18 mouse cellular contexts compared by ENCODE assay signal in the genomic region with DNA sequence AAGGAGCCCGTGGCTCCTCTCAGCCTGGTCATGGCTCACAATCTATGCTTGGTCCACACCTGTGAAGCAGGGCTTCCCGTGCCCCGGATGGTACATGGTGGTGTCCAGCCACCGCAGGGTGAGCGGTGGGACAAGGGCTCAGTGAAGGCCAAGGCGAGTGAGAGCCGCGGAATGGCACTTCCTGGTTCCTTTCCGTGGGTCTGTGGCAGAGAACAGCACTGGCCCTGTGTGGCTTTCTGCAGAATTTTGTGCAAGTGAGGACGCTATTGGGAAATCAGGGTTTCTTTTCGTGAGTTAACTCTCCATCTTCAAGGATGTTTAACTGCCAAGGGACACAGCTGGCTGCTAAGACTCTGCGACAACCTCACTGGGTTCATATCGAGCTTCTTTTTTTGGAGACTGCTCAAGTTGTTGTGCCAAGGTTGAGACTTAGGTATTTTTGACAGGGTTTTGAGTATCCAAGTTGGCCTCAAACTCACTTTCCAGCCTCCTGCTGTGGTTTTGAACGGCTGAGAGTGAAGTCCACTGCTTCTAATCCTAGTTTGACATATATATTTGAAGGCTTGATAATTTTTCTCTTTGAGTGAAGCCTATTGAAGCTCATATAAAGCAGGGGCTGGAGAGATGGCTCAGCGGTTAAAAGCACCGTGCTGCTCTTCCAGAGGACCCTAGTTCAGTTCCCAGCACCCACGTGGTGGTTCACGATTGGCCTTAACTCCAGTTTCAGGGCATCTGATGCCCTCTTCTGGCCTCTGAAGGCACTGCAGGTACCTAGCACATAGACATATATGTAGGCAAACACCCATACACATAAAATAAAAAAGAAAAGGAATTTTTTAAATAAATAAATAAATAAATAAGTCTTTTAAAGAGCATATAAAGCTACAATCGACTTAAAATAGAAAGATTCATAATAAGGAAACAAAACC. TPM values are rescaled to one million over a fixed set of nuclear protein-coding genes. Genes with fewer than 3 reads are reported as not detected.
DNase-seq lines count a peak whose midpoint lies in the region; ATAC-seq and TF ChIP-seq lines count a peak whose summit lies in the region.
"Had no signal": no experiment of that assay in that cellular context is flagged by ENCODE, and none has a peak within 500 bp of the region (broad histone marks: within the 10 kb centered on the region; RNA-seq: fewer than 3 reads in every experiment).

No protein-coding gene starts in this region.

- DNase-seq in kidney, postnatal 0 days (ENCODE audit: low spot score) = no peak
- DNase-seq in kidney, postnatal 25 days = no peak
- peak; percentile 64 for DNase-seq in midbrain, embryonic 11.5 days (ENCODE audit: low spot score, missing footprints)
- no peak for DNase-seq in midbrain, embryonic 14.5 days
- DNase-seq in MEL (ENCODE audit: low read depth, low spot score) = no peak
- DNase-seq in yolk sac, embryonic 10.5 days (ENCODE audit: low spot score) = no peak
- DNase-seq in adrenal gland, postnatal 4 days (ENCODE audit: low spot score in 2 of 2) = no peak
- DNase-seq: cerebellum, adult 9-11 months; kidney, adult 8-10 months; right cerebral cortex, postnatal 14 days; thymus, postnatal 25 days had no signal

- no peak for TF ChIP-seq EP300 in MEL (IDR thresholded peaks at IDR 0.05; ENCODE audit: low read depth in 1 of 2, low read length in 2 of 2)

- H3K9me3 ChIP-seq in kidney, postnatal 0 days (replicated peaks; ENCODE audit: low read length) = 0 out of 2 replicates have a peak, but pooled peaks cover 6% of the 10 kb centered on the region
- H3K9me3 ChIP-seq in midbrain, embryonic 11.5 days (ENCODE audit: control insufficient read depth, low read length) = no peaks in the 10 kb centered on the region
- H3K9me3 ChIP-seq in midbrain, embryonic 14.5 days (ENCODE audit: control insufficient read depth, low read length) = no peaks in the 10 kb centered on the region
- no peaks in the 10 kb centered on the region for H3K9me3 ChIP-seq in MEL (replicated peaks; ENCODE audit: insufficient read depth, low read length)
- H3K9me3 ChIP-seq: heart, embryonic 15.5 days had no signal

- H3K4me3 ChIP-seq in kidney, postnatal 0 days (replicated peaks; ENCODE audit: low read depth, low read length) = no peak overlapping the region
- H3K4me3 ChIP-seq in midbrain, embryonic 11.5 days (ENCODE audit: low read depth, low read length) = no peak overlapping the region
- no peak overlapping the region for H3K4me3 ChIP-seq in midbrain, embryonic 14.5 days (replicated peaks; ENCODE audit: low read depth, low read length)
- no peak overlapping the region for H3K4me3 ChIP-seq in MEL (ENCODE audit: control insufficient read depth in 1 of 2, insufficient read depth in 1 of 2, low read depth in 2 of 2, low read length in 2 of 2)
- H3K4me3 ChIP-seq: forebrain, embryonic 12.5 days; heart, embryonic 15.5 days; hindbrain, embryonic 10.5 days; limb, embryonic 12.5 days had no signal

- TF ChIP-seq POLR2A in MEL (IDR thresholded peaks at IDR 0.05; ENCODE audit: control insufficient read depth in 1 of 2, insufficient read depth in 1 of 2, low read depth in 1 of 2, low read length in 2 of 2, poor library complexity in 1 of 2) = no peak

- 90% methylated on average over 19 of the region's 19 CpGs for WGBS in kidney, postnatal 0 days
- WGBS in midbrain, embryonic 11.5 days = 93% methylated on average over 19 of the region's 19 CpGs
- 92% methylated on average over 19 of the region's 19 CpGs for WGBS in midbrain, embryonic 14.5 days

- no peaks in the 10 kb centered on the region for H3K36me3 ChIP-seq in kidney, postnatal 0 days (ENCODE audit: insufficient read depth, low read length)
- no peaks in the 10 kb centered on the region for H3K36me3 ChIP-seq in midbrain, embryonic 11.5 days (ENCODE audit: control insufficient read depth, insufficient read depth, low read length)
- H3K36me3 ChIP-seq in midbrain, embryonic 14.5 days (ENCODE audit: control insufficient read depth, insufficient read depth, low read length) = no peaks in the 10 kb centered on the region
- peaks cover 0 to 7% of the 10 kb centered on the region in 2 experiments; a peak in 2 of 4 replicates for H3K36me3 ChIP-seq in MEL (ENCODE audit: control insufficient read depth in 1 of 2, insufficient read depth in 2 of 2, low read length in 2 of 2)
- H3K36me3 ChIP-seq: forebrain, embryonic 12.5 days; heart, embryonic 15.5 days; hindbrain, embryonic 10.5 days; limb, embryonic 12.5 days had no signal

- TF ChIP-seq RAD21 in MEL (IDR thresholded peaks at IDR 0.05; ENCODE audit: low read depth, low read length) = peak; percentile 11; the same call in 1 of the 2 replicates

- H3K4me1 ChIP-seq in kidney, postnatal 0 days (replicated peaks; ENCODE audit: insufficient read depth, low read length) = peaks cover 5% of the 10 kb centered on the region; the same call in 1 of the 2 replicates
- peaks cover 5% of the 10 kb centered on the region for H3K4me1 ChIP-seq in midbrain, embryonic 11.5 days (ENCODE audit: control insufficient read depth, insufficient read depth, low read length)
- peaks cover 8% of the 10 kb centered on the region; the same call in 1 of the 2 replicates for H3K4me1 ChIP-seq in midbrain, embryonic 14.5 days (ENCODE audit: control insufficient read depth, insufficient read depth, low read length)
- peaks cover 6 to 12% of the 10 kb centered on the region in 2 experiments for H3K4me1 ChIP-seq in MEL (ENCODE audit: control insufficient read depth in 1 of 2, insufficient read depth in 2 of 2, low read length in 2 of 2)

- no peaks in the 10 kb centered on the region for H3K27me3 ChIP-seq in kidney, postnatal 0 days (ENCODE audit: insufficient read depth, low read length)
- no peaks in the 10 kb centered on the region for H3K27me3 ChIP-seq in midbrain, embryonic 11.5 days (ENCODE audit: control insufficient read depth, insufficient read depth, low read length)
- no peaks in the 10 kb centered on the region for H3K27me3 ChIP-seq in midbrain, embryonic 14.5 days (ENCODE audit: control insufficient read depth, insufficient read depth, low read length)
- H3K27me3 ChIP-seq in MEL (ENCODE audit: control insufficient read depth in 1 of 2, insufficient read depth in 2 of 2, low read length in 2 of 2) = no peaks in the 10 kb centered on the region
- H3K27me3 ChIP-seq: forebrain, embryonic 12.5 days; heart, embryonic 15.5 days; limb, embryonic 12.5 days had no signal

- TF ChIP-seq CTCF in kidney, postnatal 0 days (IDR thresholded peaks at IDR 0.05; ENCODE audit: low read depth) = peak; percentile 25; the same call in 1 of the 2 replicates
- peak; percentile 11 to 27 (median 27); a peak in 2 of 6 replicates for TF ChIP-seq CTCF in MEL (IDR thresholded peaks at IDR 0.05 in 2 of 3, conservative IDR thresholded peaks at IDR 0.05 in 1 of 3; ENCODE audit: control insufficient read depth in 1 of 3, insufficient read depth in 1 of 3, low read depth in 2 of 3, low read length in 3 of 3, poor library complexity in 1 of 3, severe bottlenecking in 1 of 3)

- no peak overlapping the region for H3K9ac ChIP-seq in kidney, postnatal 0 days (ENCODE audit: low read depth, low read length)
- H3K9ac ChIP-seq in midbrain, embryonic 11.5 days (ENCODE audit: low read length) = no peak overlapping the region
- H3K9ac ChIP-seq in midbrain, embryonic 14.5 days (replicated peaks; ENCODE audit: low read length) = no peak overlapping the region
- H3K9ac ChIP-seq in MEL (ENCODE audit: control insufficient read depth, low read depth, low read length, poor library complexity, severe bottlenecking) = no peak overlapping the region
- H3K9ac ChIP-seq: forebrain, embryonic 12.5 days; heart, embryonic 15.5 days; limb, embryonic 12.5 days had no signal

- H3K27ac ChIP-seq in kidney, postnatal 0 days = no peak overlapping the region
- H3K27ac ChIP-seq in midbrain, embryonic 11.5 days (ENCODE audit: low read depth, low read length) = no peak overlapping the region
- no peak overlapping the region for H3K27ac ChIP-seq in midbrain, embryonic 14.5 days (replicated peaks; ENCODE audit: low read depth, low read length)
- no peak overlapping the region for H3K27ac ChIP-seq in MEL (ENCODE audit: control insufficient read depth, low read depth, low read length)
- H3K27ac ChIP-seq: forebrain, embryonic 12.5 days; heart, embryonic 15.5 days; hindbrain, embryonic 10.5 days; limb, embryonic 12.5 days had no signal

- ATAC-seq in kidney, postnatal 0 days (replicated peaks; ENCODE audit: low FRiP score, low read depth) = no peak
- ATAC-seq in midbrain, embryonic 11.5 days (ENCODE audit: low FRiP score) = no peak
- ATAC-seq in midbrain, embryonic 14.5 days (ENCODE audit: low FRiP score, low TSS enrichment) = no peak
- ATAC-seq in megakaryocyte progenitor cell, adult 5-6 weeks (replicated peaks; ENCODE audit: poor library complexity) = peak; percentile 58; the same call in 1 of the 2 replicates

- H3K79me2 ChIP-seq in MEL (ENCODE audit: control insufficient read depth, insufficient read depth, low read length, poor library complexity) = peaks cover under 1% of the 10 kb centered on the region; the same call in 1 of the 2 replicates

- H3K4me2 ChIP-seq in kidney, postnatal 0 days (ENCODE audit: low read length) = no peak overlapping the region
- H3K4me2 ChIP-seq in midbrain, embryonic 11.5 days = no peak overlapping the region
- no peak overlapping the region for H3K4me2 ChIP-seq in midbrain, embryonic 14.5 days (ENCODE audit: low read length)
- H3K4me2 ChIP-seq: forebrain, embryonic 12.5 days; heart, embryonic 15.5 days; limb, embryonic 12.5 days had no signal

RNA-seq across cellular contexts. Expression of gene Pxt1, which starts 3.6 kb away (rescaled TPM):
- not detected in 2 replicates for polyA plus RNA-seq in kidney, postnatal 0 days (2015; fragmentation: Nextera tagmentation; extraction: Ambion mirVana)
- not detected in 2 replicates for polyA plus RNA-seq in midbrain, embryonic 11.5 days (2014; fragmentation: Nextera tagmentation; extraction: Ambion mirVana)
- not detected in 2 replicates for polyA plus RNA-seq in midbrain, embryonic 14.5 days (2014; fragmentation: Nextera tagmentation; extraction: Ambion mirVana)
- total RNA-seq in MEL (2012; rRNA removed) = not detected in 2 replicates
- polyA plus RNA-seq in MEL (2012; ENCODE audit: insufficient read depth in 1 of 2, insufficient read length in 2 of 2, low read depth in 1 of 2, low replicate concordance in 2 of 2, missing spikeins in 1 of 2) = not detected
- total RNA-seq in megakaryocyte progenitor cell, adult 5-6 weeks (2015) = 0.66 and 0.77 TPM in 2 replicates
- total RNA-seq in megakaryocyte progenitor cell, adult 5-6 weeks (2017) = 0.27 TPM in 1 of 2 replicates, not detected in the other
- total RNA-seq in adrenal gland, postnatal 4 days (2021) = under 1 TPM; 0.59 to 0.67 TPM
- total RNA-seq: megakaryocyte-erythroid progenitor cell, adult 5-6 weeks had no signal
- polyA plus RNA-seq: forebrain, embryonic 12.5 days; heart, embryonic 15.5 days; neural tube, embryonic 14.5 days had no signal

RNA-seq across cellular contexts. Expression of gene Kctd20, which starts 4.5 kb away (rescaled TPM):
- polyA plus RNA-seq in kidney, postnatal 0 days (2015; fragmentation: Nextera tagmentation; extraction: Ambion mirVana) = 54.5 and 58.8 TPM in 2 replicates
- 92.4 and 97.4 TPM in 2 replicates for polyA plus RNA-seq in midbrain, embryonic 11.5 days (2014; fragmentation: Nextera tagmentation; extraction: Ambion mirVana)
- 61.1 and 93.6 TPM in 2 replicates for polyA plus RNA-seq in midbrain, embryonic 14.5 days (2014; fragmentation: Nextera tagmentation; extraction: Ambion mirVana)
- total RNA-seq in MEL (2012; rRNA removed) = 39.1 and 41.8 TPM in 2 replicates
- 10 to 100 TPM in 1 of 2 experiments, not detected in 1; 65.4 TPM for polyA plus RNA-seq in MEL (2012; ENCODE audit: insufficient read depth in 1 of 2, insufficient read length in 2 of 2, low read depth in 1 of 2, low replicate concordance in 2 of 2, missing spikeins in 1 of 2)
- total RNA-seq in megakaryocyte progenitor cell, adult 5-6 weeks (2015) = 74.0 and 89.7 TPM in 2 replicates
- total RNA-seq in megakaryocyte progenitor cell, adult 5-6 weeks (2017) = 130 and 137 TPM in 2 replicates
- 10 to 100 TPM; 79.8 to 86.5 TPM for total RNA-seq in adrenal gland, postnatal 4 days (2021)

RNA-seq across cellular contexts. Expression of gene 4930539E08Rik, which starts 32.2 kb away (rescaled TPM):
- polyA plus RNA-seq in kidney, postnatal 0 days (2015; fragmentation: Nextera tagmentation; extraction: Ambion mirVana) = 0.24 and 0.41 TPM in 2 replicates
- polyA plus RNA-seq in midbrain, embryonic 11.5 days (2014; fragmentation: Nextera tagmentation; extraction: Ambion mirVana) = 0.10 TPM in 1 of 2 replicates, not detected in the other
- 1.0 and 1.2 TPM in 2 replicates for polyA plus RNA-seq in midbrain, embryonic 14.5 days (2014; fragmentation: Nextera tagmentation; extraction: Ambion mirVana)
- total RNA-seq in MEL (2012; rRNA removed) = 0.04 TPM in 1 of 2 replicates, not detected in the other
- under 1 TPM in 1 of 2 experiments, not detected in 1; 0.01 TPM for polyA plus RNA-seq in MEL (2012; ENCODE audit: insufficient read depth in 1 of 2, insufficient read length in 2 of 2, low read depth in 1 of 2, low replicate concordance in 2 of 2, missing spikeins in 1 of 2)
- 0.66 and 1.4 TPM in 2 replicates for total RNA-seq in megakaryocyte progenitor cell, adult 5-6 weeks (2015)
- 0.96 and 1.1 TPM in 2 replicates for total RNA-seq in megakaryocyte progenitor cell, adult 5-6 weeks (2017)
- total RNA-seq in adrenal gland, postnatal 4 days (2021) = under 1 TPM; 0.11 TPM
